ENCODE assay signal across 13 mouse cellular contexts in genomic region chr9:96741365-96742085, GRCm38 (mm10). TPM values are rescaled to one million over a fixed set of nuclear protein-coding genes. Genes with fewer than 3 reads are reported as not detected.
DNase-seq lines count a peak whose midpoint lies in the region; ATAC-seq and TF ChIP-seq lines count a peak whose summit lies in the region.
"Had no signal": no experiment of that assay in that cellular context is flagged by ENCODE, and none has a peak within 500 bp of the region (broad histone marks: within the 10 kb centered on the region; RNA-seq: fewer than 3 reads in every experiment).

No protein-coding gene starts in this region.

- H3K4me2 ChIP-seq in heart, embryonic 12.5 days = peak overlapping the region; percentile 46; the same call in 1 of the 2 replicates
- H3K4me2 ChIP-seq in lung, embryonic 15.5 days = no peak overlapping the region
- no peak overlapping the region; the same call in 1 of the 2 replicates for H3K4me2 ChIP-seq in heart, postnatal 0 days (ENCODE audit: low read depth, low read length)
- H3K4me2 ChIP-seq: embryonic facial prominence, embryonic 15.5 days had no signal

- no peaks in the 10 kb centered on the region for H3K27me3 ChIP-seq in heart, embryonic 12.5 days (replicated peaks)
- H3K27me3 ChIP-seq in lung, embryonic 15.5 days = no peaks in the 10 kb centered on the region
- no peaks in the 10 kb centered on the region for H3K27me3 ChIP-seq in heart, postnatal 0 days (ENCODE audit: control insufficient read depth, insufficient read depth, low read length)
- H3K27me3 ChIP-seq in small intestine, adult 2 months (ENCODE audit: control insufficient read depth, insufficient read depth, low read length) = no peaks in the 10 kb centered on the region
- H3K27me3 ChIP-seq: embryonic facial prominence, embryonic 15.5 days had no signal

- no peak for TF ChIP-seq POLR2A in small intestine, adult 2 months (IDR thresholded peaks at IDR 0.05; ENCODE audit: low read depth, low read length)

- no peak for TF ChIP-seq EP300 in heart, postnatal 0 days (IDR thresholded peaks at IDR 0.05; ENCODE audit: low read depth)

- peak overlapping the region; percentile 97 for H3K27ac ChIP-seq in heart, embryonic 12.5 days (ENCODE audit: poor library complexity, severe bottlenecking)
- 0 out of 2 replicates have a peak overlapping the region, but pooled peaks have one; percentile 30 for H3K27ac ChIP-seq in lung, embryonic 15.5 days
- peak overlapping the region; percentile 97 for H3K27ac ChIP-seq in heart, postnatal 0 days (ENCODE audit: low read depth)
- H3K27ac ChIP-seq in small intestine, adult 2 months (ENCODE audit: insufficient read depth, low read depth, low read length) = peak overlapping the region; percentile 93
- H3K27ac ChIP-seq: embryonic facial prominence, embryonic 15.5 days; liver, embryonic 14.5 days had no signal

- H3K9me3 ChIP-seq in heart, embryonic 12.5 days (replicated peaks) = no peaks in the 10 kb centered on the region
- no peaks in the 10 kb centered on the region for H3K9me3 ChIP-seq in lung, embryonic 15.5 days
- 0 out of 2 replicates have a peak, but pooled peaks cover 4% of the 10 kb centered on the region for H3K9me3 ChIP-seq in heart, postnatal 0 days (replicated peaks; ENCODE audit: control insufficient read depth, low read length)
- H3K9me3 ChIP-seq: embryonic facial prominence, embryonic 15.5 days had no signal

- H3K36me3 ChIP-seq in heart, embryonic 12.5 days = peaks cover 5% of the 10 kb centered on the region; the same call in 1 of the 2 replicates
- H3K36me3 ChIP-seq in lung, embryonic 15.5 days = no peaks in the 10 kb centered on the region
- peaks cover 2% of the 10 kb centered on the region; the same call in 1 of the 2 replicates for H3K36me3 ChIP-seq in heart, postnatal 0 days (replicated peaks; ENCODE audit: control insufficient read depth, insufficient read depth, low read length)
- no peaks in the 10 kb centered on the region; the same call in 1 of the 2 replicates for H3K36me3 ChIP-seq in small intestine, adult 2 months (ENCODE audit: control insufficient read depth, insufficient read depth, low read length)
- H3K36me3 ChIP-seq: embryonic facial prominence, embryonic 15.5 days had no signal

- WGBS in heart, embryonic 12.5 days = 70% methylated on average over 17 of the region's 17 CpGs
- WGBS in lung, embryonic 15.5 days = 78% methylated on average over 17 of the region's 17 CpGs
- 70% methylated on average over 17 of the region's 17 CpGs for WGBS in heart, postnatal 0 days
- 89% methylated on average over 17 of the region's 17 CpGs for WGBS in small intestine, adult 2 months

- peak overlapping the region; percentile 35; the same call in 1 of the 2 replicates for H3K9ac ChIP-seq in heart, embryonic 12.5 days
- no peak overlapping the region for H3K9ac ChIP-seq in lung, embryonic 15.5 days
- no peak overlapping the region for H3K9ac ChIP-seq in heart, postnatal 0 days (replicated peaks; ENCODE audit: low read depth, low read length)
- H3K9ac ChIP-seq: embryonic facial prominence, embryonic 15.5 days; liver, embryonic 14.5 days had no signal

- no peak for ATAC-seq in heart, embryonic 12.5 days (ENCODE audit: insufficient number of reproducible peaks, low FRiP score)
- ATAC-seq in lung, embryonic 15.5 days (ENCODE audit: borderline replicate concordance, extremely low read depth, low FRiP score, low TSS enrichment) = no peak
- ATAC-seq in heart, postnatal 0 days (ENCODE audit: insufficient read depth, low read depth) = no peak

- no peak for DNase-seq in heart, adult 8-10 months (ENCODE audit: low spot score)
- no peak for DNase-seq in lung, postnatal 36 days
- DNase-seq in heart, postnatal 0 days (ENCODE audit: low spot score) = no peak
- no peak for DNase-seq in cerebellum, adult 9-11 months
- DNase-seq: cerebellum, adult 11-12 months; kidney, adult 18-20 months; kidney, postnatal 36 days; right cerebral cortex, adult 18-20 months had no signal

- peaks cover 36% of the 10 kb centered on the region for H3K4me1 ChIP-seq in heart, embryonic 12.5 days (replicated peaks)
- H3K4me1 ChIP-seq in lung, embryonic 15.5 days = peaks cover 13% of the 10 kb centered on the region
- peaks cover 30% of the 10 kb centered on the region for H3K4me1 ChIP-seq in heart, postnatal 0 days (ENCODE audit: control insufficient read depth, insufficient read depth)
- H3K4me1 ChIP-seq in small intestine, adult 2 months (ENCODE audit: control insufficient read depth, insufficient read depth, insufficient read length, low read length) = no peaks in the 10 kb centered on the region; the same call in 1 of the 2 replicates
- H3K4me1 ChIP-seq: embryonic facial prominence, embryonic 15.5 days had no signal

- H3K4me3 ChIP-seq in heart, embryonic 12.5 days = no peak overlapping the region
- H3K4me3 ChIP-seq in lung, embryonic 15.5 days = no peak overlapping the region
- H3K4me3 ChIP-seq in heart, postnatal 0 days (ENCODE audit: low read depth, low read length) = no peak overlapping the region
- H3K4me3 ChIP-seq in small intestine, adult 2 months (ENCODE audit: low read depth, low read length) = no peak overlapping the region
- H3K4me3 ChIP-seq: embryonic facial prominence, embryonic 15.5 days had no signal

- TF ChIP-seq CTCF in heart, postnatal 0 days (IDR thresholded peaks at IDR 0.05; ENCODE audit: low read depth) = no peak
- no peak for TF ChIP-seq CTCF in small intestine, adult 2 months (IDR thresholded peaks at IDR 0.05; ENCODE audit: extremely low read depth, insufficient read length, insufficient replicate concordance, low read depth, low read length)

RNA-seq across cellular contexts. Expression of gene Zbtb38, which starts 11.1 kb away (rescaled TPM):
- 31.3 and 32.1 TPM in 2 replicates for polyA plus RNA-seq in heart, embryonic 12.5 days (2016; fragmentation: Nextera tagmentation; extraction: Ambion mirVana)
- total RNA-seq in heart, adult 8-10 months (2022) = 10 to 100 TPM; 38.8 to 42.4 (median 40.8) TPM
- polyA plus RNA-seq in lung, embryonic 15.5 days (2015; fragmentation: Nextera tagmentation; extraction: Ambion mirVana) = 26.3 and 26.4 TPM in 2 replicates
- 31.8 and 44.5 TPM in 2 replicates for total RNA-seq in heart, postnatal 0 days (2014; rRNA removed; ENCODE audit: low replicate concordance)
- polyA plus RNA-seq in heart, postnatal 0 days (2015; fragmentation: Nextera tagmentation; extraction: Ambion mirVana) = 27.5 and 28.7 TPM in 2 replicates
- 3.8 and 7.7 TPM in 2 replicates for polyA plus RNA-seq in small intestine, adult 2 months (2012; rRNA removed)

Comparison
In these comparisons a context has a peak if more than half of its experiments do, and no peak if none do; other contexts are left out.
1. H3K27ac ChIP-seq: peak in every context shown above with its lines; median percentile 97 in heart, embryonic 12.5 days; 97 in heart, postnatal 0 days; 93 in small intestine, adult 2 months; 30 in lung, embryonic 15.5 days.